Mouse (Mus musculus): Measurements from ENCODE around the gene Bclaf1. TPM values are rescaled to one million over a fixed set of nuclear protein-coding genes. Genes with fewer than 3 reads are reported as not detected.

Gene Bclaf1
- polyA plus RNA-seq (2017; shearing (Covaris generic)): 196 TPM

DNA sequence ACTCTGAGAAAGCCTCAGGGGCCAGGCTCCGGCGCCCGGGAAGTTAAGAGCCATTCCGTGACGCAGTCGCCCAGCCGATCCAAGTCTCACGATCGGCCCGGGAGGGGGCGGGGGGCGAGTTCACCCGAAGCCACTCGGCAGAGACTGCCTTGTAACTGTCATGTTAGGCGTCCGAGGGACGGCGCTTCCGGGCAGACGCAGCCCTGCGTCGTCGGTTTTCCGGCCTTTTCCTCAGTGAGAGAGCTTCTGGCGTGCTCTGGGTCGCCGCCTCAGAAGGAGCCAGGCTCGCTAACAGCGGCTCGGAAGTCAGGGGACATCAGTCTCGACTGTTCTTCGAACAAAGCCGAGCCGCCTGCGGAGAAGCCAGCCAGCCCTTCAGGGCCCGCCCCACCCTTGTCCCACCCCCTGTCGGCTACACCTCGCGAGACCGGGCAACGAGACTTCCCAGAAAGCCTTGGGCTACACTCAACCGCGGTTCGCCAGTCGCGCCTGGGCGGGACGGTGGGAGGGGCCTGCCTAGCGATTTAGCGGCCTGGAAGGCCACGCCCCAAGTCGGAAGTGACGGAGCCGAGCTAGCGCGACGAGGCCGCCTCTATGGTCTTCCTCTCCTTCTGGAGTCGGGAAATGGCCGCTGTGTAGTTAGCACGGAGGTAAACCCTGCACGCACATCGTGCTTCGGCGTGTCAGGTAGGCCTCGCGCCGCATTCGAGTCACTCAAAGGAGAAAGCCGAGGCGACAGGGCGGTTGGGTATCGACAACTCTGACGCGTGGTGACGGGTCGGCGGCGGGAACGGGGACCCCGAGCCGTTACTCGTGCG is at the start of gene Bclaf1:
Gene Bclaf1, plus strand, starts transcription at position 552 of the 818 bp plus-strand sequence.

DNA sequence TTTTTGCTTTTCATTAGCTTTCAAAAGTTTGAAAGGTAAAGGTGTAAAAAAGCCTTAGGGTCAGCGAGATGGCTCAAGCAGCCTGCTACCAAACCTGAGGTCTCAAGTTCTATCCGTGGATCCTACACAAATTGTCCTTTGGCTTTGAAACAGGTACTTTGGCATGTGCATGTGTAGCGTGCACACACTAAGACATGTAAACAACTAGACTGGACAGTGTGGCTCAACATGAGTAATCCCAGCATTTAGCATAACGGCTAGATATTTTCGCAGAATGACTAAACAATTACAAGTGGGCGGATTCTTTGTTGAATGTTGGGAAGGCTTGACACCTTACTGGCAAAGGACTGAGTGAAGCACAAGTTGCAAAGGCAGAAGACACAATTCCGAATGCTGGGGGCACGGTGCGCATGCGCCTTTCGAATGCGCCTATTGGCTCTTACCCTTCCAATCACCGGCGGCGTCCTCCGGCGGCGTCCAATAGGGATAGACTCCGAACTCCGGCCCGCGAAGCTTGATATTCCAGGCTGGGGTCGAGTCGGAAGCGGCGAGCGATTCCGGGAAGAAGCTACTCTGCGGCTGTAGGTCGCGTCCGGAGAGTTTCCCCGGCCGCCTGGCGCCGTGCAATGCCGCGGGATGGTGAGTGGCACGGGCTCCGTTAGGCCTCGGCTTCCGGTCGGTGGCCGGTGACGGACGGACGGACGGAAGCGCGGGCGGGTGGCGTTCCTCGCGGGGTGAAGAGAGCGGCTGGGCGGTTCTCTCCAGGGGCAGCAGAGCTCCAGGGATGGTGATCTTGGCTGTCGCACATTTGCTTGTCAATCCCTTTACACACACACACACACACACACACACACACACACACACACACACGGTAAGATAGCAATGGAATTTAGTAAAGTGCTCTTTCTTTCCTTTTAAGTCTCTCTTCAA is 35.3 kb downstream of the Bclaf1 start, which contains the start of gene Mtfr2:
Gene Mtfr2, plus strand, starts transcription at position 486 of the 930 bp plus-strand sequence.

Other genes with a start within 250 kb of the Bclaf1 start
- 18.9 TPM for gene Map7, start 164.0 kb upstream of the Bclaf1 start, polyA plus RNA-seq (2017; shearing (Covaris generic))
- 1.3 TPM for gene Mtfr2, start 35.3 kb downstream of the Bclaf1 start, polyA plus RNA-seq (2017; shearing (Covaris generic))

Data from inflammation-experienced regulatory T-cells, adult 16 weeks (primary cell).